Mouse (Mus musculus) thymus, adult 2 months (tissue): ENCODE results near the gene Rprd1b.

Source experiments
- CTCF ChIP-seq: fragments of 200-500 bp; IDR thresholded peaks from 2 replicates; pipeline ENCODE4 v1.5.1; 2012; ENCODE audit warnings: mild to moderate bottlenecking, control low read depth, low read length, moderate library complexity, borderline replicate concordance; ENCODE audit not compliant: control insufficient read depth, poor library complexity, insufficient read depth; ENCODE audit errors: extremely low read depth
- POLR2A ChIP-seq: fragments of 200-500 bp; IDR thresholded peaks from 2 replicates; pipeline ENCODE4 v1.6.1; 2012; ENCODE audit warnings: mild to moderate bottlenecking, low read length, control low read depth, moderate library complexity; ENCODE audit not compliant: control insufficient read depth, poor library complexity, insufficient read depth; ENCODE audit errors: extremely low read depth

- TF ChIP-seq CTCF (no peak), POLR2A (no peak)
Measured at GRCm38 (mm10) chr2:158169351-158169750, 141.1 kb downstream of the Rprd1b start.
